Mouse (Mus musculus): ENCODE measurements around the gene Amph.
A peak's percentile ranks its signal among the peaks of the same experiment; 100 is the strongest.

Gene Amph

DNA sequence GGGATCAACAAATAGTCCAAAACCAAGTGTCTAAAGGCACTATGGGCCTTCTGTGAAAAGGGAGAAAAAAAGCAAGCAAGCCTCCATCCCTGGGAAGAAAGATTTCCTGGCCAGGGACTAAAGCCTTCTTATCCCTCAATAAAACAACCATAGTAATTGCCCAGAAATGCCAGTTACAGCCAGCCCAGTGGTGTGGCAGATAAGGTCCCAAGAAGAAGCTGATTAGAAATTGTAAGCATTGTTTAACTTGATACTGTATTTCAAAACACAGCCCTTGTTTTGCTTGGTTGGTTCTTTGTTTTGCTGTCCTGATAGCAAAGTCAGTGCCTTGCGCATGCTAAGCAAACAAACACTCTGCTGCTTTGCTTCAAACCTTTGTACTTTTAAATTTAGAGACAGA, 191.8 kb downstream of the Amph start:
- no peak for DNase-seq (ENCODE audit: low spot score in 2 of 2)

DNA sequence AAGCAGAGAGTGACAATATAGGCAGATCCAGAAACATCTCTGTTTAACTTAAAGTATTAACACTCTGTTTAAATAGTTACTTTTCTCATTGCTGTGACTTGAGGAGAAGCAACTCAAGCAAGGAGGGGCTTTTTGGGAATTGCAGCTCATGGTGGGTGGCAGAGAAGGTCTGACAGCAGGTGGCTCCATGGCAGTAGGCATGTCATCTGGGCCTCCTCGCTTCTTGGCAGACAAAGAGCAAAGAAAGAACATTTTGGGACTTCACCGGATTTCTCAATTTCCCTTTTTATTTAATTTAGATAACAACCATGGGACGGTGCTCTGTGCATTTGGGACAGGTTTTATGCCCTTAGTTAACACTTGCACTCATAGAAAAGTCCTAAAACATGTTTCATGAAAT, 195.8 kb downstream of the Amph start:
- DNase-seq (ENCODE audit: low spot score in 2 of 2), result no peak

DNA sequence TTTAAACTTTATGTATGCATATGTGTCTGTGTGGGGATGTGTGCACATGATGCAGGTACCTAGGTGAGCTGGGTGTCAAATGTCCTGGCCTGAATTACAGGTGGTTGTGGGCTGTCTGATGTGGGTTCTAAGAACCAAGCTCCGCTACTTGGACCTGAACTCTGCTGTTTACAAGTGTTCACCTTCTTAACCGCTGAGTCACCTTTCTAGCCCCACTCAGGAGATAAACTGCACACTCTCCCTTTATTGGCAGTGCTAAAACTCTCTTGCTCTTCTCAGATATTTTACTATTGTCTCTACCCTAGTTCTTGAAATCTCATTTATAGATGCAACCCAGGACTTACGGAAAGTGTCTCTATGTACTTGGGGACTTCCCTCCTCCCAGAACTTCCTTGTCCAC, 199.5 kb downstream of the Amph start:
- DNase-seq (ENCODE audit: low spot score in 2 of 2), result no peak

DNA sequence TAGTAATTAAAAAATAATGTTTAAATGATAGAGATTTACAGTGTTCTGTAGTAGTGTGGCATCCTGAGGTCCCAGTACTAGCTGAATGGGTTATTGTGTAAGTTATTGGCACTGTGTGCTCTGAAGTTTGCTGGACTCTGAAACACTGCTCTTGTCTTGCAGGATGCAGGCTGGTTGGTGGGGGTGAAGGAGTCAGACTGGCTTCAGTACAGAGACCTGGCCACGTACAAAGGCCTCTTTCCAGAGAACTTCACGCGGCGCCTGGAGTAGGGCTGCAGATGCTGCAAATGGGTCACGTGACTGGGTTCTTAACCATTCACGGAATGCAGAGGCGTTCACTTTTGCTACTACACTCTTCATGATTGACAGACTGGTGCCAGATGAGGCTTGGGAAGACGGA, 201.6 kb downstream of the Amph start:
- no peak for DNase-seq (ENCODE audit: low spot score in 2 of 2)

DNA sequence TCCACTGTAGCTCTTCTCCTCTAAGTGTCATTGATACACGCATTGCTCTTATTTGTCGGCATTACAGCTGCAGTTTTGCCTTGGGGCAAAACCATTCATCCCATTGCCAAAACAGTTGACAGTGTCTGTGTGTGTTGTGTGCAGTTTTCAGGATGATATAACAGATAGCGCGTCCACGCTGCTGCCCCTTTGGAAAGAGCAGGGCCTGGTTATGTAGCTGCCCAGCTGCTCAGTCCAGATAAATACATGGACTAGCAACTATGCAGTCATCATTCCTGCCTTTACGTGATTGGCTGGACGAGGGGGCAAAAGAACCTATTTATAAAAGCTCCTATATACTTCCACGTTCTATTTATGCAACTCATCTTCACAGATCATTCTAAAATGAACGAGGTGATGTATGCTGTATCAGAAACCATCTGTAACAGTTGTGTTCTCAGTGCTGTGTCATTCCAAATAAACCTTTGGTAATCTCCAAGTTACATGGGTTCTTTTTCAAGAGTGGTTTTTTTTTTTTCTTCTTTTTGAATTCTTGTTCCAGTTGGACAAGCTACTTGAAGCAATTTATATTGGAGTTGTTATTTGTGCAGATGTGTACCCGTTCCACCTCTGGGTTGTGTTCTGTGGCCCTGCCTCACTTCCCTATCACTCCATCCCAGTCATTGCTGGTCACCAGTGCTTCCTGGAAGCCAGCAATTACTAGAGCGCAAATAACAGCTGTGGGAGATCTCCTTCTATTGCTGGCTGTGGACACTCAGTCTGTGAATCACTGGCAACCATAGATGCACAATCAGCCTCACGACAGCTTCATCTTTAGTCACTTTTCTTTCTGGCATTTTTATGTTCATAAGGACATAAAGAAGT, 202.7 kb downstream of the Amph start:
- peak in 1 of 2 experiments; percentile 19 for DNase-seq (ENCODE audit: low spot score in 2 of 2)

DNA sequence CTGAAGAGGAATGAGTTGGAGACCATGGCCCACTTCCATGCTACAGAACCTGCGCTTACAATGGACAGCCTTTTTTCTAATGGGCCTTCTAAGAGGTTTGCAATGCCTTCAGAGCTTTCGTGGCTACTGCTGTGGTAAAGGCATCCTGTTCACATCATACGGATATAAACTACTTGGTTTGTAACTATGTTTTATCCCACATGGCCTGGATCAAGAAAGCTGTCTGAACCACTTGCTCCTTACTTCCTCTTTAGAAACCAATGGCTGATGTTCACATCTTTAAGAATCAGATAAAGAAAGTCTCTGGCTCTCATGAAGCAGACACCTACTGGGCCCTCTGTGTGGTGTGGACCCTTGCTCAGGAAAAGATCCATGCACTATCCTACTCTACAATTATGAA, 204.1 kb downstream of the Amph start:
- DNase-seq (ENCODE audit: low spot score in 2 of 2), result no peak

DNA sequence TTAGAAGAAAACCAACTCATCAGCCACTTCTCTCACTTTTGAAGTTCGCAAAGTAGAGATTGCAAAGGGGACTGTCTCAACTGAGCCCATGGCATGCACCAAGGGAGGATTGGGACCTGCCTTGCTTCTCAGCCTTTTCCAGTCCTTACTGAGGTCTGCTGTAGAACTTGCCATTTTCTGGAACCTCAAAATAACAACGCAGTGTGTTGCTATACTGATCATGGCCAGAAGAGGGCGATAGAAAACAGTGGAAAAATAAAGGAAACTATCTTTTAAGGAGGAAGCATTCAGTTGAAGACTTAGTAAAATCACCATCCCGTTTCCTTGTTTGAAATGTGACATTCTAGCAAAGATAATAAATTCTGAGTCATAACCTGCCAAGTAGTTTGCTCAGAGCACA, 210.5 kb downstream of the Amph start:
- peak in 1 of 2 experiments; percentile 81 for DNase-seq (ENCODE audit: low spot score in 2 of 2)

DNA sequence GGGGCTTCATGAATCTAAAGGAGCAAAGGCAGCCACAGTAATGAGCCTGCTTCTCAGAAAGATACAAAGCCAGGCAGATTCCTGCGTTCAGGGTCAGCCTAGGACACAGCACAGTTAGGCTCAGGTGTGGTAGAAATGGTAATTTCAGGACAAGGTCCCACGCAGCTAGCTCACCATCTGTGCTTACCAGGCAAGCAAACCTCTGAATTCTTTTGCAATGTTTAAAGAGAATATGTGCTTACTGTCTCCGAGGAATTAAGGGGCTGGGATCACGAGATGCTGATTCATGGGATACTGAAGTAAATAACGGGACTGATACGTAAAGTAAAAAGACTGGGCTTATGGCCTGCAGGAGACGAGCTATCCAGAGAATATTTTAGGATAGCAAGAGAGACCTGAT, 212.6 kb downstream of the Amph start:
- peak in 1 of 2 experiments; percentile 16 for DNase-seq (ENCODE audit: low spot score in 2 of 2)

DNA sequence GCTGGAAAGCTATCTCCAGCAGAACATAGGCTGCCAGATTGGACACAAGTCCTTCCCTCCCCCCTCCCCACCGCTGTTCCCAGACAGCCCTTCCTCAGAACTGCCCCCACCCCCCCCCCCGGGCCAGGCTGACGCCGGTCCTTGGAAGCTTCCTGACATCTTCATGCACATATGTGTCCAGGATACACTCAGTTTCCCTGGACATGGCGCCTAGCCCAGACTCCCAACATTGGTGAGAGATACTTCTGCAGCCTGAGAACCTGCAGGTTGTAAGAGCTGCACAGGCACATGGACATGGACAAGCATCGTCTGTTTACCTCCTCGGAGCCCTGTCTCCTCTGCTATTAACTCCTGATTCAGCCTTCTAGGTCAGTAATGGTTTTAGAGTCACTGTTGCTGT, 213.1 kb downstream of the Amph start:
- DNase-seq (ENCODE audit: low spot score in 2 of 2), result no peak

DNA sequence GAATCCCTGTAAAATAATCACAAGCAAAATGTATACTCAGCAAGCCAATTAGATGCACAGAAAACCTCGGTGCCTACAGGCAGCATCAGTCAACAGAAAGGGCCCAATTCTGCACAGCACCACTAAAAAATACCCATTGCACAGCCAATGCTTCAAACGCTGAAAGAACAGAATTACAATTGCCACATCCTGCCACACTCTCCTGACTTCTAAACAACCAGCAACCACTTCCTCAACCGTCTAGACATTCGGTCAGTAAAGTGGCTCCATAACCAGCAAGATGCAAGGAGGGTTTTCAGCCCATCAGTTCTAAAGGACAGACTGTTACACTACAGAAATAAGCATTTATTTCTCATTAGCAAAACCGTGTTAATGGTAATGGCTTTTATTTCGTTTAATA, 214.1 kb downstream of the Amph start:
- no peak for DNase-seq (ENCODE audit: low spot score in 2 of 2)

DNA sequence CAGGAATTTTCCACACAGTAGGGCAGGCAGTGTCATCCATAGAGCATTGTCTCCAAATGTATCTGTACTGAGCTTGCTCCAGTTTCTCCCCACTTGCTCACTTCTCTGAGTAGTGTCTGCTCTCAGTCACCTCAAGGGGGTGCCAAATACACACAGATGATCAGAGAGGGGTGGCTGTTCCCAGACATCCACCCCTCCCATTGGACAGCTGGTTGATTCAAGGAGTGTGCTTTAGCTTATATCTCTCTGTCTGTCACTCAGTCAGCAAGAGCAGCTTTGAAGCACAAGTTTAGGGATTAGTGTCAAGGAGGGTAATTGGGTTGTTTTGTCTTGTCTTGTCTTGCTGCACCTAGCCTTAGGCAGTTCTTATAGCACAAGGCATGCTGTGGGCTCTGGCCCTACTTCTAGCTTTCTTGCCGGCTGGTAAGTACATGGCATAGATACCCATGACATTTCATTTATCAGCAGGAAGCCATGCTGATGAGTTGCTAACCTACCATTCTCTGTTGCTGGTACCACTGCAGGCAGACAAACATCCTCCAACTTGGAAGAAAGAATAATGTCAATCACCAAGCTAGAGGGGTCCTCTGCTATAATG, 229.8 kb downstream of the Amph start:
- DNase-seq (ENCODE audit: low spot score in 2 of 2), result peak in 1 of 2 experiments; percentile 64

DNA sequence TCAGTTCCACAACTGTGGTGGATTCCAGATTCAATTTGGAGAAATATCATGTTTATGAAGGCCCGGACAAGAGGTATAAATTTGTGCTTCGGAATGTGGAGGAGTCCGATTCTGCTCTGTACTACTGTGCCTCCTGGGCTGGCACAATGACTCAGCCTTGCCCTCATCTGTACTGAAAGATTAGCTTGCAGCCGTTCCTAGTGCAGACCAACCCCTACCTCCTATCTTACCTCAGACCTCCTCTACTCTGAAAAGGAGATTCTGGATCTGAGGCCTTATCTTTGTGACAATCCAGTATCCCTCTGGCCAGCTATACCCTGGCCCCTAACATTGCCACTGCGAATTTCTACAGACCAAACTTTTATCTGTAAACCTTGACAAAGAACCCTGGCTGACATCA, 230.3 kb downstream of the Amph start:
- no peak for DNase-seq (ENCODE audit: low spot score in 2 of 2)

DNA sequence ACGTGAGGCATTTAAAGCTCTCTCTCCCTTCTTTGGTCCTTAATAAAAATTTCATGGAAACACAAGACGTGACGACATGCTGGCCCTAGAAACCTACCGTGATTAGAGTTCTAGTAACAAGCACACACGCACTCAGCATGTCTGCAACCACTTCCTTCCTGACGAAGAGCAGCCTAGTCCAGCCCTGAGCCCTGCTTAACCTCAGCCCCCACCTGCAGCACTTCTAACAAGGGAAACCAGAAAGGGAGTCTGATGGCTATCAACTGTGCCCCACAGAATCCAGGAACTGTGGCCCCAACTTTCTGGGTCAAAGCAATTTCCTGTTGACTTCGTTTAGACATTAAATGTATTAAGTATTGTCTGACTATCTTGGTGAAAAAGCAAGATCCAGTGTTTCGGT, 234.3 kb downstream of the Amph start:
- DNase-seq (ENCODE audit: low spot score in 2 of 2), result no peak

DNA sequence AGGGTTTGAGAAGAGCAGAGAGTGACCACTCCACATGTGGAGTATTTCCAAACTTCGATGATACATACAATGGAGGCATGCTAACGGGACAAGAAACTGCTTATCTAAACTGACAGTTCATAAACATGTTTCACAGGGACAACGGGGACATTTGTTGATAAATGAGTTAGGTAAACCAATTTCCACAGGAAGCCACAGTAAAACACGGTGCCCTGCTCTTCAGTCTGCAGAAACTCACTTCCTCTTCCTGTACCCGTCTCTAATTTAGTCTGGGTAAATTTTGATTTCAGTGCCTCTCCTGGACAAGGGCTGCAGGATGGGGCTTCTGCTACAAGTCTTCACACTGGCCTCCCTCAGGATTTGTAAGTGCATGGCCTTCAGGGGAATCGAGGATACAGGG, 242.0 kb downstream of the Amph start:
- DNase-seq (ENCODE audit: low spot score in 2 of 2), result no peak

DNA sequence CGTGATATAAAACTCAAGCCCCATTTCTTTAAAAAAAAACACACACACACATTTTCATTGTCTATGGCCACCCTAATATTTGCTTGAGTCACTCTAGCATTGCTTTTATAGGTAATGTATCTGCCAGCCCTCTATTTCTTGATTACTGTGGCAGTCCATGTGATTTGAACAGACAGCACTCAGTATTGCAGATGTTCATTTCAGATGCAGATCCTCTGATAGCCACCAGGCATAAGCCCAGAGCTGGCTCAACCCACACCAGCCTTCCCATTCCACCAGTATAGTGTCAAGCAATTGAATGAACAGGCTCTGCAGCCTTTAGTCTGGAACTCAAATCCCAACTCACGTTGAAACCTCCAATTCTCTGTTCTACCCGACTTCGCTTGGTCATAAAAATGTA, 246.8 kb downstream of the Amph start:
- no peak for DNase-seq (ENCODE audit: low spot score in 2 of 2)

DNA sequence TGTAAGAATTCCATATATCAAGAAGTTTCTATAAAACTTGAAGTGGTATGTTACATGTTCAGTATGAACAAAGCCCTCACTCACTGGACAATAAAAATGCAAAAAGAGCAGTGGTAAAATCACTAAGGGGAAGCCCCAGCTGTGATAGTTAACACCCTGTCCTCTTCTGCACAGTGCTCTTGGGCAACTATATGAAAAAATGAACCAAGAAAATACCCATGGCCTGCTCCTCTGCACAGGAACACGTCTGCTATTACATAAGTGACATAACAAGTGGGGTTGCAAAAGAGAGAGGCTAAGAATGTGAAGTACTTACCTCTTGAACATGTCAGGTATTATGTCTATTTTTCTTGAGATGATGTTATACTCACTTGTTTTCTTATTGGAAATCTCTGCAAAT, 247.5 kb downstream of the Amph start:
- no peak for DNase-seq (ENCODE audit: low spot score in 2 of 2)
